Mouse (Mus musculus): Measurements from ENCODE around the gene Atg4d. TPM values are rescaled to one million over a fixed set of nuclear protein-coding genes. Genes with fewer than 3 reads are reported as not detected.
"Not testable (repeated sequence)": the region's sequence is repeated elsewhere in the genome, so short reads cannot be mapped to it uniquely, and the experiment has no call there.

The Atg4d gene
- total RNA-seq, 2 experiments from 2014 or later: 60.5 to 63.9 TPM

DNA sequence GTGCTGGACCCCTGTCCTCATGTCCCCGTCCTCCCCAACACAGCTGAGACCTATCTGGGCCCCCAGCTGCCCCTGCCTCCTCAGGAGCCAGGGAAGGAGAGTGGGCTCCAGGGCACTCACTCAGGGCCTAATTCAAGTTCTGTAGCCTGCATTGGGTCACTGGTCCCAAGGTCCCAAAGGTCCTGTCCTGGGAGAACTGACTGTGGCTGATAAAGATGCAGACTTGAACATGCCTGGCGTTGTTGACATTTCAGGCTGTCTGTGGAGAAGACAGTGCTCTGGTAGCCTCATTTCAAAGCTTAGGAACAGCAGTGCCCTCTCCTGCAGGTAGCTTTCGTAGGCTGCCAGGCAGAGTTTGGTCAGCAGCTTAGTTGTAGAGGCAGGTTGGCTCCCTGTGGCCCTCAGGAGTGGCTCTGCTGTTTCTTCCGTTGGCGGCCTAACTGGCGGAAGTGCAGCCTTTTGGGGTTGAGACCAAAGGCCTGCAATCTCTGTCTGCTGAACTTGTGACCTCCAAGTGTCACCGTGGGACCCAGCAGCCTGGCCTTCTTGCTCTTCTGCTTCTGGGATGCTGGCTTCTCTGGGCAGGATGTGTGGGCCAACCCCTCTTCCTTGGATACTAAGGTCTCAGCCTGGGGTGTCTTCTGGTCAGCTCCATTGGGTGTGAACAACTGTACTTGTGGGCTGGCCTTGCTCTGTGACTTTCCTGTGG is 8.6 kb downstream of the Atg4d start:
- DNase-seq: no peak

DNA sequence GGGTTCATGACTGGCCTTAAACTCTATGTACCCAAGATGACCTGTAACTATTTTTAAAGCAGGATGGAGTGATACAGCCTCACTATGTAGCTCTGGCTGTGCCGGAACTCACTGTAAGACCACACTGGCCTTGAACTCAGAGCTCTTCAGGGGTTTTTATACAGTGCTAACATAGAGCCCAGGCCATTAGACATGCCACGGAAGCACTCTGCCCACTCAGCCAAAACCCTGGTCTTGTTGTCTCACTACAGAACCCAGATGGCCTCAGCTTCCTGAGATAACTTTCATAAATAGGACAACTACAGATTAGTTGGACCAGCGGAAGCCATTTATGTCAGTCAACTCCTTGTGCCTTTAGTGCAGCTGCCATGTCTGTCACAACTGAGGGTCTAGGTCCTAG is 9.2 kb downstream of the Atg4d start:
- DNase-seq: no peak

DNA sequence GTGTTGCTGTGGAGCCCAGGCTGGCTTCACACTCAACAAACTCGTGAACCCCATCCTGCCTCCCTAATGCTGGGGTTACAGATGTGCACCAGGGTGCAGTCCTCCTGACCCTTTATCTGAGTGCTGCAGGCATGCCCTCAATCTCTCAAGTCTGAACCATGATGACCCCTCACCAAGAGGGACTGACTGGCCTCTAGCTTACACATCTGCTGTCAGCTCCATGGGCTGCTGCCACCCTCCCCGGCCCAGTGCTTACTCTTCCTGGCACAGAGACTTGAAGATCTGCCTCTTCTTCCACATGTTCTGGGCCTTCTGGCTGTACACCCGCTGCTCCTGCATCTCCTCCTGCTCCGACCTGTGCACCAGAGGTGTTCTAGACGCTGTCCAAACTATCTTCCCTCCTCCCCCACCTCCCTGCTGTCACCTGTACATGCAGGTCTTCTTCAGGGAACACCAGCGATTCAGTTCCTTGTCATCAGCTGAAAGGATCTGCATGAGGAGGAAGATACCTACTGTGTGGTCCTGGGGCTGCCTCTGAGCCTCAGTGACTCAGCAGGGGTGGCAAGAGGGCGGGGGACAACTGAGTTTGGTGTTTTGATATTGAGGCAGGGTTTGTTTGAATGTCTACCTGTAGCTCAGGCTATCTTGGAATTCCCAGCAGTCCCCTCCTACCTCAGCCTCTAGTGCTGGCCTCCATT is 10.1 kb downstream of the Atg4d start:
- no peak for DNase-seq

DNA sequence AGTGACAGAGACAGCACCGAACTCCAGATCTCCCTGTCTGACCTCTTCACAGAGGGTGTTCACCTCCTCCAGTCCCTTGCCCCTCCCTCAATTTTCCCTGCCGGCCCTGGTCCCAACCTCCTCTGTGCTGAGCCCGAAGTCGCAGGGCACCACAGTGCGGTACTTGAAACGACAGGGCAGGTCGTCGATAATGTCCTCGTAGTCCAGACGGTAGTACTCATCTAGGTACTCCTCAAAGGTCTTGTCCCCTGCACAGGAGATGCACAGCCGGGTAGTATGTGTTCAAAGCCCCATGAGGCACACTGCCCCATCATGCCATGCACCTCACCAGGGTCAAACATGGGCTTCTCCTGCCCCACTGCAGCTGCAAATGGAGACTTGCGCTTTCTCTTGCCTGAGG is 10.6 kb downstream of the Atg4d start:
- no peak for DNase-seq

DNA sequence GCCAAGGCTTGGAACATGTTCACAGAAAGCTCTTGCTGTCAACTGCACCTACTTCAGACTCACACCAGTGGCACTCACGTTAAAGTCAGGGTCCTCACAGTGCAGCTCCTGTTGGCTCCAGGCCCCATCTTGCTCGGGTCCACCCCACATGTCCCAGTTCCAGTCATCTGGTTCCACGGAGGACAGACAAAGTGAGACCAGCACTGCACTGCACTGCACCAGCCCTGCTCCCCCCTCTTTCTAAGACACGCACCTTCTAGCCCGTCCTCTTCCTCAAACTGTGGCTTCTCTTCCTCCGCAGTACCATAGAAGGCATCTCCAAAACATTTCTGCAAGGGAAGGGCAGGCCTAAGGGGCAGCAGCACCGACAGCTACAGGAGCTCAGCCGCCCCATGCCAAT is 11.2 kb downstream of the Atg4d start:
- no peak for DNase-seq

DNA sequence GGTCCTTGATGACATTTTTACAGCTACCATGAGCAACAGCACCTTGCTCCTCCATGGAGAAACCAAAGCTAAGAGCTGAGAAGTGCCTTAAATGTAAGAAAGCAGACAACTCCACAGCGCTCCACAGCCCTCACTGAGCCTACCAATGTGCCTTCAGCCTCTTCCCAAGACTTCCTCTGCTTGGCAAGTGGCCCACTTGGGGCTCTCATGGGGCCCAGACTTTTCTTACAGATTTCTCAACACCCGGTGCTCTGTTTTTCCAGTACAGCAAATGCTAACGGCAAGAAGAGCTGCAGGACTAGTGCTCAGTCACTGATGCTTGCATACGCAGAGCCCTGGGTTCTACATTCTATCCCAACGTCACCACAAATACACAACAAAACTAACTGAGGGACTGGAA is 12.7 kb downstream of the Atg4d start:
- no peak for DNase-seq

DNA sequence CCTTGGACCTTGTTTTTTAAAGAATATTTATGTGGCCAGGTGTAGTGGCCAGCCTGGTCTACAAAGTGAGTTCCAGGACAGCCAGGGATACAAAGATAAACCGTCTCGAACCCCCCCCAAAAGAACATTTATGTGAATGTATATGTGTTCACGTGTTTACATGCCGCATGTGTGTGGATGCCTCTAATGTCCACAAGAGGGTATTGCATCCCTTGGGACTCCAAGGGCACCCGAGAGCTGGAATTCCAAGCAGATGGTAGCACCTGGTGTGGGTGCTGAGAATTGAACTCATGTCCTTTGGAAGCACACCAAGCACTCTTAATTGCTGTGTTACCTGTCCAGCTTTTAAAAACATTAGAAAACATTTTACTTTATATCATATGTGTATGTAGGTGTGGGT is 18.5 kb downstream of the Atg4d start:
- DNase-seq: no peak

DNA sequence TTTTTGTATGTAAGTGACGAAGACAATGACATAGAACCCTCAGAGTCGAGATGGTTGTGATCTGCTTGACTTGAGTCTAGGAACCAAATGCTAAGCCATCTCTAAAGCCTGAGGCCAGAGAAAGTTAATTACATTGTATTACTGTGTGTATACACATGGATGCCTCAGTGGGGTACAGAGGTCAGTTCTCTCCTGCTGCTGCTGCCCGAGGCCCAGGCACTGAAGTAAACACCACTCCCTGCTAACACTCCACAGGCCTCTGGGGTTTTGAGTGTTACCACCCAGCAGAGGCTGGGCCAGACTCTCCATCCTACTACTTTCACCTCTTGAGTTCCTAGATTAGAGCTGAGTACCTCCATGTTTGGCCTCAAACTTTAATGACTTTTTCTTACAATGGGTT is 18.9 kb downstream of the Atg4d start:
- no peak for DNase-seq

DNA sequence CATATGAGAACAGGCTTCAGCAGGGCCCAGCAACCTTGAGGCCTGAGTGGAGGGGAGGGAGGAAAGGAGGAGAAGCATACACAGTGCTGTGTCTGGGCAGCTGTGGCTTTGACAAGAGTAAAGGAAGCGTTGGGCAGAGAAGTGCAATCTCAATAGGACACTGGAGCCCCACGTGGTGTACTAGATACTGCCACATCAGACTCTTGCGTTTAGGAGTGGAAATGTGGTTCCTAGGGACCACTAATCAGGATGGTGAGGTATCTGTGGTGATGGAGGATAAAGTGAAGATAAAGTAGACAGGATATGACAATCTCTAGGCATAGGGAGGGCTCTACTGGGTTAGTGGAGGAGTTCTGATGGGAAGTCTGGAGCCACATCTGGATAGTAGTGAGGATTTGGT is 21.7 kb downstream of the Atg4d start:
- no peak for DNase-seq

DNA sequence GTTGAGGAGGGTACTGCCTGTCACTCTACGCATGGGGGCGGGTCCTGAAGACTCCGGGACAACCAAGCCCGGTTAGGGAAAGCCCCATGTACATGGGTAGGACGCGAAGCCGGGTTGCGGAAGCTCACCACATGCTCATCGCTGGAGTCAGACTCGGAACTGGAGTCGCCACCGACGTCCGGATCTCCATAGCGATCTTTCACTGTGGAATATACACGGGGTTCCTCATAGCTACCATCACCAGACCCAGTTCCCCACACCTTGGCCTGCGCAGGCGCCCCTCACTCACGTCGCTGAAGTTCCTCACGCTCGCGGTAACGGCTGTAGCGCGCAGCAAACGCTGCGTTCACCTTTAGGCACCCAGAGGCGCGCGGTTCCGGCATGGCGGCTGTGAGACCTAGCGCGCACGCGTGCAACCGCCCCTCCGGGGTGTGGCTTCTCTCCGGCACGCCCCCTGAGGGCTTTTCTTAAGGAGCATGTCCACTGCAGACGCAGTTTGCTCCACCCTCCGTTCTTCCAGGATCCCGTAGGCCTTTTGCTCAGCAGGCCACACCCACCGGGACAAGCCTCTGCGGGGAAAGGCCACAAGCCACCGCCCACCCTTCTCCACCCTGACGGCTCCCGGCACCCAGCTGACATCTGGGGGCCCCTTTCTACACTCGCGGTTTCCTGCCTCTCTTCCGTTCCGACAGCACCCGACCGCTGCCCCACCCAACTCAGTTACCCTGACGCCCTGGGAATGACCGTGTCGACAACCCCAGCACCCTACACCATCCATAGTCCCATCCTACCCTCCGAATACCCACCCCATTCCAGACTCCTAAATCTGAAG is 22.7 kb downstream of the Atg4d start, which contains the start of gene Kri1:
TSS of gene Kri1 (minus strand) at position 399 of the 832 bp plus-strand sequence.
- peak; percentile 98 for DNase-seq

DNA sequence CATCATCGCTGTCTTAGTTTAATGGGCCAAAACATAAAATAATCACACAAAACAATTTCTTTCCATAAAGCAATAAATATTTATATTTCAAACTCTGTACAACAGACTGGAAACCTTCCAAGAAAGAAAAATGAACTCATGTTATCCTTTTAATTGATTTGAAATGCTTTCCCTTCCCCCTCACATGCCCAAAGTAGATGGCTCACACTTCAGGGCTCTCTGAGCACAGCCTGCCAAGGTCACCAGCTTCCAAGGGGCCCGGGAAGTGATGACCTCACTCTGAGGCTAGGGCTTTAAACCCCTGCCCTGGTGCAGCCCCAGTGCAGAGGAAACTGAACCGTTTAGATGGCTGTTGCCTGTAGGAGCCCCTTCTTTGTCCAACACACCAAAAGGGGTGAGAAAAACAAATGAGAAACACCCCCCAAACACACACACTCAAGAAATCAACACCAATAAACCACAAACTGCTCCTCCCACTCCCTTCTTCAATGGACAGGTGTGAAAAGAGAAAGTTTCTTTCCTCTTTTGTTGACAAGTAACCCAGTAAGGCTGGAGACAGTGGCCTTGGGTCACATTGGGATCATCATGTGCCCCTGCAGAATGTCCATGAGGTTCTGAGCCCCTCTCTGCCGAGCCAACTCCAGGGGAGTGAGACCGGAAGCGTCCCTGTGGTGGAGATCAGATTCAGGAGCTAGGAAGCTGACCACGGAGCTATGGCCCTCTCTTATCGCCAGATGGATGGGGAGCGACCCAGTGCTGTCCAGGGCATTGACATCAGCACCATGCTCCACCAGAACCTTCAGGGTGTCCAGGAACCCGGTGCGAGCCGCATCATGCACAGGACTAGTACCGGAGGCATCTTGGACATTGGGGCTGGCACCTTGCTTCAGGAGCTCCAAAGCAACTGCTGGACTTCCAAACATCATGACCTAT is 23.6 kb downstream of the Atg4d start:
- no peak for DNase-seq

DNA sequence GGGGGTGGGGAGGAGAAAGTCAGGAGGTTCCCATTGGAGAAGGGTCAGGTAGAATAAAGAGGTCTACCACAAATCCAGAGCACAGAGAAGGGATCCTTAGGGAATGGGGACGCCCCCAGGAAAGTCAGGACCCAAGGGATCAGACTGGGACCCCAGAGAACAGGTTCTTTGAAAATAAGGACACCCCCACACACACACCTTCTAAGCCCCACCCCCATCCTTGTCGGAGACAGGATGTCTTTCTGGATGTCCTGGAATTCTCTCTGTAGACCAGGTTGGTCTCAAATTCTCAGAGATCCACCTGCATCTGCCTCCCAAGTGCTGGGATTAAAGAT is 24.2 kb downstream of the Atg4d start:
- no peak for DNase-seq

DNA sequence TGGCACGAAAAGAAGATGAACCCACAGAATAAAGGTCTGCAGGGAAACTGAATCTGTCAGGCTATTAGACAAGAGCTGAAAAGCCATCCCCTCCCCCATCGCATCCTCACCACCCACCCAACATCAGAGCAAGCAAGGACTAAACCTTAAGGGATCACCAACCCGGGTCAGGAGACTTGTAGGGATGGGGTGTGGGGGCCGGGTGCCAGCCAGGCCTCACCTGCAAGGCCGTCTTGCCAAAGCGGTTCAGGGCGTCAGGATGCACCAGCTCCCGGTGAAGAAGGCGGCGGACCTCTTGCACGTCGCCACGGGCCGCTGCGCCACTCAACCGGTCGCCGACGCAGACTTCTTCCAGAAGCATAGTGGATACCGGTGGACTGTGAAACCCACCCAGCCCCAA is 25.5 kb downstream of the Atg4d start:
- DNase-seq: no peak

DNA sequence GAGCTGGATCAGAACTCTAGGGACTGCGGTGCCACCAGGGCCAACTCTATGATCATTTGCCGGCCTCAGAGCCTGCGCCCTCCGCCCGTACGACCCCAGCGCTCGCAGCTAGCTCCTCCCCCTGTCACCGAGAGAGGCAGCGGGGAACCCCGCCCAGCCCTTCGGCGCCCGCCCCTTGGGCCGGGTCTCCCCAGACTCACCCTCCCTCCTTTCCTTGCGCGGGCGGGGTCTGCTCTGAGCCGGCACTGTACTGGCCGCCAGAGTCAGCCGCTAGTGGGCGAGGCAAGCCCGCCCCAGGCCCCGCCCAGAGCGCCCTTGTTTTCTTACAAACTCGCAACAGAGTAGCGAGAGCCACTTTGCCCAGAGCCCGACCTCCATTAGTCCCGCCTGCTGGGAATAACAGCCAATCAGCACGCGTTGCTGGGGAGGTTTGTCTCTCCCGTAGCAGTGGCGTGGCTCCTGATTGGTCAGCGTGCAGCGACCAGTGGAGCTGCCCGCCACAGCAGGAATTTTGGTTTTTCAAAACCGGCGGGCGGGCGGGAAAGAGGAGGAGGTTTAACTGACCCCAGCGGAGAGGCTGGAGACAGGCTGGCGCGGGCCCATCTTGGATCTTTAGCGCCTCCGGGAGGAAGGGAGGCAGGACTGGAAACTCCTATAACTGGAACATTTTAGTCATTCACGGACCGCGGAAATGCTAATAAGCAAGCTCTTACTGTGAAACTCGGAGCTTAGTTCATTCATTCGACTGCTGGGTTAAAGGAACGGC is 26.1 kb downstream of the Atg4d start, which contains the start of gene Cdkn2d:
TSS of gene Cdkn2d (minus strand) at position 386 of the 766 bp plus-strand sequence.
- DNase-seq: peak; percentile 100

DNA sequence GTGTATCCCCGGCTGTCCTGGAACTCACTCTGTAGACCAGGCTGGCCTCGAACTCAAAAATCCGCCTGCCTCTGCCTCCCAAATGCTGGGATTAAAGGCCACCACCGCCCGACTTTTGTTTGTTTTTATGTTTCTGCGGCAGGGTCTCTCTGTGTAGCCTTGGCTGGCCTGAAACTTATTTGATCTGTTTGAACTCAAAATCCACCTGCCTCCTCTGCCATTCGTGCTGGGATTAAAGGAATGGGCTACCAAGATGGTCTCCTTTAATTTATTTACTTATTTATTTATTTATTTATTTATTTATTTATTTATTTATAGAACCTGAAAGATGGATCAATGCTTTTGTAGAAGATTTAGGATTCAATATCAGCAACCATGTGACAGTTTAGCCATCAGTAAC is 26.8 kb downstream of the Atg4d start:
- not testable (repeated sequence) for DNase-seq

DNA sequence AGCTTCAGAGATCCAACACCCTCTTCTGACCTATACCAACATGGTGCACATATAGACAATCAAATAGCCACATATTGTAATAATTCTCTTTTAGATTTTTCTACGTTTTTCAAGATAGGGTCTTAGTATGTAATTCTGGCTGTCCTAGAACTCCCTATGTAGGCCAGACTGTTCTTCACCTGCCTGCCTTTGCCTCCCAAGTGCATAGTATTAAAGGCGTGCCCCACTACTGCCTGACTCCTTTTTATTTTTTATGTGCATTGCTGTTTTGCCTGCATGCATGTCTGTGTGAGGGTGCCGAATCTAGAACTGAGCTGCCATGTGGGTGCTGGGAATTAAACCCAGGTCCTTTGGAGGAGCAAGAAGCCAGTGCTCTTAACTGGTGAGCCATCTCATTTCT is 27.2 kb downstream of the Atg4d start:
- no peak for DNase-seq

DNA sequence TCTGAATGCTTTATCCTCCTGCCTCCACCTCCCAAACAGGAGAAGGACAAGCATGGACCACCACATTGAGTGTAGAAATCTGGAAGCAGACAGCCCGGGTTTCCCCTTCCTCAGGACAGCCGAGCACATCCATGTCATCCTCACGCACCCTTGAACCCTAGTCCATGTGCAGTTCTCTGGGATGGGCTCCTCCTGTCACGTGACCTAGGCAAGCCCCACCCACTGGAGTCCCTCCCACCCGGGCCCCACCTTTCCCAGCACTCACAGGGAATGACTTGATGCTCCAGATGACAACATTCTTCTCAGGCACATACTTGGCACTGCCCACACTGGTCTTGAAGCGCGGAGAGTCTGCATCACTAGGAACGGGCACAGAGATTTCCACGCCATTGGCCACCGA is 33.9 kb downstream of the Atg4d start:
- DNase-seq: no peak

DNA sequence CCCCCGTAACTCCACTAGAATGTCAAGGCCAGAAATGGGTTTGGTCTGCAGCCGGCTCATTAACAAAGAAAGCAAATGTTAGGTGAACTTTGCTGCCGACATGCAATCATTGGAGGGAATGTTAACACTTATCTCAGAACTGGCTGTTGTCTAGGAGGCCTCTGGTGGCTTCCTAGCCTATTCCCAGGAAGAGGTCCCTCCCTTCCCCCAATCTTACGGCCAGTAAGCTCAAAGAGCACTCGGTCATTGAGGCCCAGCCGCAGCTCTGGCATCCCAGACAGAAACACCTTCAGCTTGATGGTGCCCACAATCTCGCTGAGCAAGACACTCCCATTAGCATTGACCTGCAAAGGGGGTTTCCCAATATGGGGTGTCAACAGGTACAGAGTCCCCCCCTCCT is 40.0 kb downstream of the Atg4d start:
- no peak for DNase-seq

DNA sequence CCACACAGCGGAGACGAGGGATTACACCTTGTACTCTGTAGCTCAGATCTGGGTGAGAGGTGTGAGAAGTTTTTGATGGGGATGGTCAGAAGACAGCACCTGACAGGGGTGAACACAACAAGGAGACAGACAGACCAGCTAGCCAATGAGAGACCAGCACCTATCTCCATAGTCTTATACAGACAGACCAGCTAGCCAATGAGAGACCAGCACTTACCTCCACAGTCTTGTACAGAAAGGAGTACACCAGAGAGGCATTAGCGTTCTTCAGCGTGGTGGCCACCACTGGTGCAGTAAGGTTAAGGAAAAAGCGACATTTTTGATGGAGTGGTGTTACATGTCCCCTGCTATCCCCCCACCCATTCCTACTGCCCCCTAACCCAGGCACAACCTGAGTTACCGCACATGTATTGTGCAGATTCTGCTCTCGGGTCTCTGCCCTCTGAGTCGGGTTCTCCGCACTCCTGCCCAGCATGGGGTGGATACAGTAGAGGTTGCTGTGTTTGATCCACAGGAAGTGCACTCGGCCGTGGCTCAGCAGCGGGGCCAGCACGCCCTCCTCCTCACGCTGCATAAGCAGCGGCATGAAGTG is 44.2 kb downstream of the Atg4d start:
- DNase-seq: no peak

DNA sequence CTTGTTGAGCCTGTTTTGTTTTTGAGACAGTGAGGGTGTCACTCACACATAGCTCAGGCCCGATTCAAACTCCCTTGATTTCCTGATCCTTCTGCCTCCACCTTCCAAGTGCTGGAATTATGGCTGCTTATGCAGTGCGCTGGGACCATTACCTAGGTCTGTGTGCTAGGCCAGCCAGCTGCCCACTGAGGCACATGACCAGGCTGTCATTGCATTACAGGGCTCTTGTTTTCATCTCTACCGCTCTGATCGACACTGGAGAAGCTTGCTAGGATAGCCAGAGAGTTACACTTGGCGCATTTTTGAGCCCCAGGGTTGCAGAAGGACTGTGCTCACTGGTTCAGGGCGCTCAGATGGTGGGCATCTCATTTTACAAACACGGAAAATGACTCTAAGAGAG is 46.6 kb downstream of the Atg4d start:
- DNase-seq: no peak

DNA sequence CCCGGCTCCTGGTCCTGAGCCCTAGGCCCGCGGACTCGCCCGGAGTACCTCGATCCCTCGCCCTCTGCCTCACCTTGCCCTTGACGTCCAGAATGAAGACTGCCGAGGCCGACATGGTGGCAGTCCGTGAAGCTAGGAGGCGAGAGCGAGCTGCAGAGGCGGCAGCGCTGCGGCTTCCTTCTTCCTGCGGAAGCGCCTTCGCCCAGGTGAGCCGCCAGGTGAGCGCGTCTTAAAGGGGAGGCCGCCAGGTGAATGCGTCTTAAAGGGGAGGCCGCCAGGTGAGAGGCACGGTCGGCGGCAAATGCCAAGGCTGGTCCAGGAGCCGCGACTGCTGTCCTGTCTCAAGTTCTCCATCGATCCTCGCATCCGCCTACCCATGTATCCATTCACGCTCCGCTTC is 47.0 kb downstream of the Atg4d start, which contains the start of gene Ap1m2:
TSS of gene Ap1m2 (minus strand) at position 204 of the 400 bp plus-strand sequence.
- no peak for DNase-seq
